Mouse (Mus musculus) naive thymus-derived CD4-positive, alpha-beta T cell, adult 2 months (primary cell): ENCODE measurements around the gene Cmip.
A peak's percentile ranks its signal among the peaks of the same experiment; 100 is the strongest.

Experiments used
- DNase-seq: peaks from one replicate; pipeline ENCODE4 v3.0.0-alpha.2; 2011; ENCODE audit warnings: low read depth

The Cmip gene

DNA sequence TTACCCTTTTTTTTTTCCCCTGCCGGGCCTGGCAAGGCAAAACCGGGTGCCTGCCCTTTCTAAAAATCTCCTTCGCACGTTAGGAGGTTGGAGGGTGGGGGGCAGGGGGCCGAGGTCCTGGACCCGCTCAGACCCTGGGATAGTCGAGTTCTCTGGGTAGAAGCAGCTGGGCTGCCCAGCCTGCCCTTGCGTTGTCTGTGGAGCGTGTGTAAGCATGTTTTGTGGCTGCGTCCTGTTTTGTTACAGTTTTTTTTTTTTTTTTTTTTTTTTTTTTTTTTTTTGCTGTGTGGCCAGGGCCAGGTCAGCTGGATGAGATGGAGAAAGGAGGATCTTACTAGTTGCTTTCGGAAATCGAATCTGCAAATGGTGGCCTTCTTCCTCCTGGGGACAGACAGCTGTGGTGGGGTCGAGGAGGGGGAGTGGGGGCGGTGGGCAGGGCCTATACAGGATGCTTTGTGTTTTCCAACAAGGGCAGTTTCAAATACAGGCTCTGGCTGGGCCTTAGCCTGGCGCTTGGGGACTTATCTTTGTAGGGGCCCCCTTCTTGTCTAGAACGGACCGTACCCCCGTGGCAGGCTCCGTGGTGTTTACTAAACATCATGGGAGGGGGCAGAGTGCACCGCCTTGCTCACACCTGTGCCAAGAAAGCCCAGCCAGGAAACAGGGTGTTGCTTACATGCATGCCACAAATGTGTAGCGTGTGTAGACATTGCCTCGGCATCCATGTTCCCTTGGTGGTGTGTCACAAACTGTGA is 1.1 kb downstream of the Cmip start:
- peak; percentile 65 for DNase-seq

DNA sequence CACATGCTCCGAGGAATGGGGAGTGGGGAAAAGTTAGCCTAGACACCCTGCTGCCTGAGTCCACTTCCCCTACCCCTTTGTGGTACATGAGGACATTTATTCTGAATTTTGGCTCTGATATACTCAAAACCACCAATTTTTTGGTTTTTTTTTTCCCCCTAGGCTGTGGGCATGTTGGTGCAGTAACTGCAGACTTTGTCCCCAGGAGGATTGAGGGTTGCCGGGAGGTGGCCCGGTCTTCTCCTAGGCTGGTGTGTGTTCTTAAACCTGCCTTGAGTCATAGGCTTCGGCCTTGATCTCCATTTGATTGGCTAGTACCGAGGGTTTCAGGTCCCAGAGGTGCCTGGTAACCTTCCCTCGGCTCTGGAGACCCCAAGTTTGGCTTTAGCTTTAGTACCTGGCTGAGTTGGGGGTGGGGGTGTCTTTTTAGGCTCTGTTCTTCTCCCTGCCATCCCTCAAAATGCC is 1.7 kb downstream of the Cmip start:
- no peak for DNase-seq

DNA sequence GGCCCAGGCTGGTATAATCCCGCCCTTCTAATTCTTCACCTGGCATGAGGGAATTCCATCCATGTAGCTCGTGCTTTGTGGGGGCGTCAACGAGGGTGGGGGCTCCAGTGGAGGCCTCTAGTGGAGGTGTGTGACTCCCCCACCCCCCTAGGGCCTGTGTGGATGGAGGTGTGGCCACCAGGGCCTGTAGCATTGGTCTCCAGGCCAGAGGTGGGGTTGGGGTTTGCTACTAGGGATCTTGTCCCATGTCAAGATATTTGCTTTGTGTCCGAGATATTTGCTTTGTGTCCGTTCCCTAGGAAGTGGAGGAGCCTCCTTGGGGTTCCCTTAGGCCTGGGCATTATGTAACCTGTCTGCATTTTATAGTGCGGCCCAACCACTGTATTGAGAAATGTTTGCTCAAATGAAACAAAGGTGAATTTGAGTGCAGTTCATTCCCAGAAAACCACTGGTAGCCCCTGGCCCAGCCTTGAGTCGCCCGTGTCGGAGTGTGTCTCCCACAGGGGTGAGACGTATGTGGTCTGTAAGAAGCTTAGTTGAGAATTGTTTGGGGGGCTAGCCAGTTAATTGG is 2.7 kb downstream of the Cmip start:
- DNase-seq: no peak

DNA sequence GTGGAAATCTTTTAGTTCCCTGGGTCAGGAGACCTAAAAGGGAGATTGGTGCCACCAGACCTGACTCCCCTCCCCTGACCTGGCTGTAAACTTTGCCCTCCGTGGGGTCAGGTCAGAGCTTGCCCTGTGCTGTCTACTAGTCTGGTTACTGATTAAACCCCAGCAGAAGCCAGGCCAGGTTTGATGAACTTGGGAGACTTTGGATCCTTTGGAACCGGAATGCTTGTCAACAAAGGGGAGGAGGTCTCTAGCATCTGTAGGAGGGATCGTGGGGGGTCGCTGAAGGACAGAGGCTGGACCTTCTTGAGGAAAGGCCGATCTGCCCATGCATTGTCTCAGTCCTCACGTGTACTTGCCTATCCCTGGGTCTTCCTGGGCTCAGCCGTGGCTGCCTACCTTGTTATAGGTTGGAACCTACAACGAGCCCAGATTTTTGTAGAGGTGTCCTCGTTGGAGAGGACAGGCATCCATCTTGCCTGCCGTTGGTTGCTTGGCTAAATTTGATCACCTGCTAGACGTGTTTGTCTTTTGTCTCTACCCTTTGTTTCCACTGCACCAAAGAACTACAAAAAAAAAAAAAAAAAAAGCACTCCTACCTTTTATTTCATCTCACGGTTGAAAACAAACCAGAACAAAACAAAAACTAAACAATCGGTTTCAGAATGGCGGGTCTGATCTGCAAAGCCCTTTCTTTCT is 3.5 kb downstream of the Cmip start:
- peak; percentile 56 for DNase-seq

DNA sequence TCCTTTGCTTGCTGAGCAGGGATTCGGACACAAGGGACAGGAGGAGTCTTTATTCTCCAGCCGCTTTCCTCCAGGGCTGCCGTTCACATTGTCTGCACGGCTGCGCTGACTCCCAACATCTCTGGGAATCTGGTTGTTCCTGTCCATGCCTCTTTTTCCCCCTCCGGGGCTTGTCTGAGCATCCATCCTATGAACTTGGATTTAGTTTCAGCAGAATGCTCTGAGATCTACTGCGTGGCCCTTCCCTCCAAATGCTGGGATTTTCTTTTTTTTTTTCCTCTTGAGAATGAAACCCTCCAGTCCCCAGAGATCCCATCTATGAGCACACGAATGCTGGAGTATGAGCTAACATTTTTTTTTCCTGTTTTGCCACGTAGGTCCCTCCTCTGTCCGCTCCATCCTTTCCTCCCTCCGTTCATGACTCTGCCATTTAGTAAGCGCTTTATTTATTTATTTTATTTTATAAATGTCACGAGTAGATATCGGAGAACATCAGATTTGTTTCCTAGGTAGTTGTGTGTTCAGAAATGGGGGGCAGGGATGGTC is 4.1 kb downstream of the Cmip start:
- DNase-seq: no peak

DNA sequence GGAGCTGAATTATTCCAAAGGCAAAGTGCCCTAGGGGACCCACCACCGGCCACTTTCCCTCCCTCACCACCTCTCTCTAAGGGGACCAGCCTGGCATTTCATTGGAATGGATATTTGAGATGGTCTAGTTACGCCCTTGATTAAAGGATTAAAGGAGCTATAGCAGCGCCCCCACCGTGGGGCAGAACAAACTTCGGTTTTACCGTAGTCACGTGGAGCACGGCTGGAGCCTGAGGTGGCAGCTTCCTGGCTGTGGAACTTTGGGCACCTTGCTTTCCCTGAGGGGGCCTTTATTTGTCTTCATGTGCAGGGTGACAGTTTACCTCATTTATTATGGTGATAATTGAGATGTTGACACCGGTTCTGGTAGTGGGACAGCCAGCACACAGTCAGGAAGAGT is 4.8 kb downstream of the Cmip start:
- no peak for DNase-seq

DNA sequence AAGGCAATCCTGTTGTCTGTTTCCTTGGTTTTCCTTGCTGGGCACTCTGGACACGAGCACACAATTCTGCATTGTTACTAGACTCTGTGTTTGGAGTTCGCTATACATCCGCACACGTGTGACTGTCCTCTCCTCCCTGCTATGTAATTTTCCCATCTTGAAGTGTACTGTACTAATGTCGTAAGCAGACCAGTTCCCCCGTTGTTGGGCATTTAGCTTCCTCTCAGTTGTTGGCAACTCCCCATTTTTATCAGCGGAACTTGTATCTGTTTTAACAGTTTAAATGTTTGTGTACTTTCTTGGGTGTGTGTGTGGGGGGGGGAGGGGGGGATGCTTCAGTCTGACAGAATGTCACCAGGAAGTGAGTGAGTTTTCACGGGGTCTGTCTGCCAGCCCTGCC is 5.8 kb downstream of the Cmip start:
- no peak for DNase-seq

DNA sequence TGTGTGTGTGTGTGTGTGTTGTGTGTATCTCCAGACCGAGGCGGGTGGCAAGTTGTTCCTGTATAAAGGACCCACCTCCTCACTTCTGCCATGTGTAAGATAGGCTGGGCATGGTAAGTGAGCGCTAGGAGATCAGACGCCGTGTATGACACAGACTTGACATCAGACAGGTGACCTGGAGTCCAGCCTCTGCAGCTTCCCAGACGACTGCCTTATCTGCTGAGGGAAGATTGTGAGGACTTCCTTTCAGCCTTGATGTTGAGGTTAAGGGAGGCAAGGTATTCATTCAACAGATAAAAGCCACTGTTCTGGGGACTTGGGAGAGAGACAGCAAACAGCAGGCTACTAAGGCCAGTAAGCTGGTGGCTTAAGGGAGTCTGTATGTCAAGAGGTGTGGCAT is 6.6 kb downstream of the Cmip start:
- no peak for DNase-seq

DNA sequence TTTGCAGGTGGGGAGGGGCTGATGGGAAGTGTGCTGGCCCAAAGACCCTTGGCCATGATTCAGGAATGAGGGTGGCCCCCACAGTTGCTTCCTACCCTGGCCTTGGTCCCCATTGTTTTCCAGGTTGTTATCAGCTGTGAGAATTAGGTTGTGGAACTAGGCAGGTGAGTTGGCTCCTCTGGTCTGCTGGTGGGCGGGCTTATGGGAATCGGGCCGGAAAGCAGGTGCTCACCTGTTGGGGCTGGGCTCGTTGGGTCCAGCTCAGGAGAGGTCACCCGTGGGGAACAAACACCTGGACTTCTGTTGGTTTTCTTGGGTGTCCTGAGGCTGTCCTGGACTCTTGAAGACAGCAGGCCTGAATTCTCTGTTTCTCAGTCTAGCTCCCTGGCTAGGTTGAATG is 8.2 kb downstream of the Cmip start:
- no peak for DNase-seq

DNA sequence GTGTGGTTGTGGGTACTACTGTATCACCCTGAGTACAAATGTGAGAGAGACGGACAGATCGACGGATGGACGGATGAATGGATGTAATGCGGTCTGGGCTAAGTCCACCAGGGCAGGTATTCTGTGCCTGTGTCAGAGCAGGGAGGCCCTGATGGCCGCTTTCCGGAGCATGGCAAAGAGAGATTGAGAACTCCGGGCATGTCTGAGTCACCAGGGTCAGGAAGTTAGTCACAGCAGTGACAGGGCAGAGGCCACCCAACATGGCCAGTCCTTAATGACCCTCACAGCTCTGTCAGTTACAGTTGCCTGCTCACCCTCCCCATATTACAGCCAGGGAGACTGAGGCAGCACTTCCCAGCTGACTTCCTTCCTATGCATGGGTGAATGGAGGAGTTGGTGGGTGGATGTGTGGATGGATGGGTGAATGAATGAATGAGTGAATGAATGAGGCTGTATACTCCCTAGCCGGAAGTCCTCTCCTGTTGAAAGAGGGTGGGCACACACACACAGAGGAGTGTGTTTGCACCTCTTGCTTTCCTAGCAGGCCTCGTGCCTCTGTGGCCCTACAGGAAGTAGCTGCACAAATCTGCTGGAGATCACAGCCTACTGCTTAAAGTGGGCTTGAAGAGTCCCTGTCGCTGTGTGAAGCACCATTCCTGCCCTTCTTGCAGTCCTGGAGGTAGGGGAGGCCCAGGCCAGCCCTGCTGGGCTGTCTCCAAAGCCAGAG is 10.7 kb downstream of the Cmip start:
- no peak for DNase-seq

DNA sequence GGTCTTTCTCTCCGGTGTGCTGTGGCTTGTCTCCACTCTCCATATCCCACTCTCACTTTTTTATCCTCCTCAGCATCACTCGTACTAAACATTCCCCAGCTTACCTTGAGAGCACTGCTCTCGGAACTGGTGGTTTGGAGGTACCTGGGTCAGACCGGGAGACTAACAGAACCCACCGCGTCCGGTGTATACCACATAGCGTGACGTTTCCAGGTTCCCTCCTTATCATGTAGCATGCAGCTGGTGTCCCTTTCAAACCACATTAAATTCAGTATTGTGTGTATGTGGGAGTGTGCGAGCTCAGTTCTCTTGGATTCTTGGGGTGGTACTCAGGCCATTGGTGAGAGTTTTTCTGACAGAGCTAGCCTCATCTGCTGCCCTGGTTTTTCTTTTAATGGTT is 21.4 kb downstream of the Cmip start:
- DNase-seq: peak; percentile 54

DNA sequence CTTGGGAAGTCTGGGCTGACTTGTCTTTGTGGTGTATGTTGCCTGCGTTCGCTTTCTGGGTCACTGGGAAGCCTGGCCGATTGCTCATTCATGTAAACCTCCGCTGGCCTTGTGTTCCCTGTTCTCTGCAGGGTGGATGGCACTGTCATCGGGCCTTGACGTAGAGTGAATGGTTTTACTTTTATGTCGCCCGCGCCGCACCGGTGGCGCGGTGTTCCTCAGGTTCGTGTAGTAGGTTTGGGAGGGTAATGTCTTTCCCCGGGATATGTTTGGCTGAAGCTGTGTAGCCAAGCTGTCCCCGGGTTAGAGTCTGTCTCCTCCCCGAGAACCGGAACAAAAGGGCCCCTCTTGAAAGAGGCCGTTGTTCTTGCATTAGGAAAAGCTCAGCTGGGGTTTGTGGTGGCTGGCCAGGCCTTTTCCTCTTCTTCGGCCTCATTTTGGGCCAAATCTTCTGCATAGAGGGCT is 21.8 kb downstream of the Cmip start:
- DNase-seq: no peak

DNA sequence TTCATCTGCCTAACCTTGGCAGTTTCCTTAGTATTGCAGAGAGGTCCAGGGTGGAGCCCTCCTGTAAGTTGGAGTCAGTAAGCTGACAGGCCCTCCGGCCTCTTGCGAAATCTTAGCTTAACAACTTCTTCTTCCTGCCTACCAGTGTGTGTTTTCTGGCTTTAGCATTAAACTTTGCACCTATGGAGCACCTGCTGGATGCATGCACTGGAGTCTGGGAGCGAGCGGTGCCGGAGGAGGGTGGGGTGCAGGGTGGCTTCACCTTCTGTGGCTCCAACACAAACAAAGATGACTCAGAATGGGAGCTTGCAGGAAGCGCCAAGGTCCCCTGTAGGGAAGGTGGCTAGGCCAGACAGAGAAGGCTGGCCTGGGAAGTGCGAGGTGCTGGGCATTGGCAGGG is 23.6 kb downstream of the Cmip start:
- DNase-seq: no peak

DNA sequence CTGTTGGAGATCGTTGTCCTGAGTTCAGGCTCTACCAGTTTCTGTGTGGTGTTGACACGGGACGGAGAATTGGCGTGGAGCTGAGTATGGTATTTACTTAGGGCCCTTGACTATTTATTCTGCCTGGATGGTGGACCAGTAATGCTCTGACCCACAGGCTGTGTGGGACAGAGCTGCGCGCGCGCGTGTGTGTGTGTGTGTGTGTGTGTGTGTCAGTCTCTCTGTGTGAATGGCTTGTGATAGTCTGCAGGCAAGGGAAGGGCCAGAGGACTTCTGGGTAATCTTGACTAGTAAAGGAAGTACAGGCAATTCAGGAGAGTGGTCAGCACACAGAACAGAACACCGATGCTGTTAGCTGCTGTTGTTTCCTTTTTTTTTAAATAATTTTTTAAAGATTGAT is 24.8 kb downstream of the Cmip start:
- DNase-seq: no peak

DNA sequence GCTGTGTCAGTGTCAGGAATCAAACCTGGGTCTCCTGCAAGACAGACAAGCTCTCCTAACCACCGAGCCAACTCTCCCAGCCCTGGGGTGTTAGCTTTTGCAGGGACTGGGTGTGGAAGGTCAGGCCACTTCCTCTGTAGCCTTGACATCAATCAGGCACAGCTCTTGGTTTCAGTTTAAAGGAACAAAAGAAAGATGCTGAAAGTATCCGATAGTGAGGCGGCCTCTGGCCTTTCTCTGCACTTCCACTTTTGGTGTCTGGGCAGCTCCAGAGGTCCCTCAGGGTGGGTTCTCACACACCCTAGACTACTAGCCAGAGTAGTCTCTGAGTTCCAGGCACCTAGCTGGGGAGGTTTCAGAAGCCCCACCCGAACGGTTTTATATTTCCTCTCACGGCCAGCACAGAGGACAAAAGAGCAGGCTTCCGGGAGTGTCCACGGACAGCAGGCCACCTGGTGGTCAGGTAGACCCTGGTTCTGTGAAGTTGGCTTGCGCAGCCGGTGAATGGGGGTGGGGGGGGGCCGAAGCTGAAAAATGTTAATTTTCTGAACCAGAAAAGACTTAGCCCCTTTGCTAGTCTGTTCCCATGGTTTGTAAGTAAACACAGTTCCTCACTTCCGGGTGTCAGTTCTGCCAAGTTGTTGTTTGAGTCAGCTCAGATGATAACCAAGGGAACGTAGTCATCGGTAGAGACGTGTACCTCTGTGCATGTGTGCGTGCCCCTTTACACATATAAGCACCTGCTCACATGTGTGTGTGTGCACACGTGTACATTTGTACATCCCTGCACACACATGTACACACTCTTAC is 25.5 kb downstream of the Cmip start:
- peak; percentile 67 for DNase-seq

DNA sequence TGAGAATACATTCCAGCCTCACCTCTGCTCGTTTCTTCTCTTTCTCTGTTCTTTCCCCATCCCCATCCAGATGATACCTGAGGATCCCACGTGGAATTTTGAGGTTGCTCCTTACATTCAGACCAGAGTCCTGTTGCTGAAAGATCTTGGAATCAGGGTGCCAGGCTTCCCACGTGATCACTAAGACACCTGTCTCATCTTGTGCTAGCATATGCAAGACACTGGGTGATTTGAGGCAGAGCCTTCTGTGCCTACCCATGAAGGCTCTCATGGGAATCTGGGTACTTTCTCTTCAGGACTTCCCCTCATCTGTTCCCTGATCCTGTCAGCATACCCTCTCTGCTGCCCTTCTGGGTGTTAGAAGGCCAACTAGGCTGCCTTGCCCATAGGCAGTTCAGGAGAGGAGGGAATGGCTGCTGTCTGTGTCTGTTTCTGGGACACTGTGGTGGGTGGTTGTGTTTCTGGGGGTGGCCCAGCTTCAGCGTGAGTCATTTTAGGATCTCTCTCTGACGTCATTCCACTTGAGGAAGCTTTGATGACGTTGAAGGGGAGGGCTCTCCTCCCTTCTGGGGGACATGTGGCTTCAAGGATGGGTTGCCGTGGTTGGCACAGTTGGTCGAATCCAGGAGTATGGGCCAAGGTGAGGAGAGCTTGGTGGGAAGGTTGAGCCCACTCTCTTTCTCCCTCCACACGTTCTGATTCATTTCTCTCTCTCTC is 28.1 kb downstream of the Cmip start:
- DNase-seq: no peak

DNA sequence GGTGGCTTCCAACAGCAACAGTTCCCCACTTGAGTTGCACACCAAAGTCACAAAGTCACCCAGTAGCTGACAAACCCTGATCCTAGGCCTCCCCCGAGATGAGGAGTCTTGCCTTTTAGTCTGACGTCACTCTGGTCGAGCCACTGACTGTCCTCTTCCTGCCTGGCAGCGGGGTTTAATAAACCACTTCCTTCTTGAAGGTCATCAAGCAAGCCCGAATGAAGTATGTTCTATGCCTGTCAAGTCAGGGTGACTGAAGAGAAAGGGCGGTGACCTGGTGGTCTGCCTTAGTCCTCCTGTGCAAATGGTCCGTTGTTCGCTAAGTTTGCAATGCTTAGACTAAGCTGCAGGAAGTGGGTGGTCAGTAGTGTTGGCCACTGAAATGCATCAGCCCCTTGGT is 31.1 kb downstream of the Cmip start:
- peak; percentile 48 for DNase-seq

DNA sequence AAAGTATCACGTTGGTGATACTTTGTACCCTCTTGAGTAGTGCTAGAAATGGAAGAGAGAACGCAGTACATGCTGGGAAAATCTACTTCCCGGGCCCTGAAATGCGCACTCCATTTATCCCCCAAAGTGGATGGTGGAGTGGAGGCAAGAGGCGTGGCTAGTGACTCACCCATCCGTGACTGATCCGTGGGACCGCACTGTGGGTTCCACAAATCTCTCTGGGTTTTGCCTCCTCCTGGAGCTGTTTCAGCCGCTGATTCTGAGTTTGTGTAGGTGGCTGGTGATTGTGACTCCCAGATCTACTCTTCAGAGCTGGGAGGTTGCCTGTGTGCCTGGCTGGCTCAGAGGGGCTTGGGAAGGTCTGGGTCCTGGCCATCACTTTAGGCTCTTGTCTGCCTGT is 32.2 kb downstream of the Cmip start:
- DNase-seq: no peak

DNA sequence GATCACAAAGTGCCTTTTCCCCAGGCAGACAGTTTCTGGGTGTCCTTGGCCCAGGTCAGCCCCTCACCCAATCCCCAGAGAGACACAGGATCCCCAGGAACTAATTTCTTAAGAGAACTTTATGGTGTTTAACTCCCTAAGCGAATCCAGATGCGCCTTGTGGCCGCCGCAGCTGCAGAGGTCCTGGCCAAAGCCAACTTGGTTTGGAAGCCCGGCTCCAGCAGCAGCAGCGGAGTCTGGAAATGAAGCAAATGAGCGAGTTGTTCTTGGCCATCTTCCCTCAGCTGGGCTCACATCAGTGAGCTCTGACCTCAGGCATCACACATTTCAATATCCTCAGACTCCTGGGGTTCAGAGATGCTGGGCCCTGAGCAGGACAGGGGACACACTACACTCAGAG is 33.6 kb downstream of the Cmip start:
- no peak for DNase-seq

DNA sequence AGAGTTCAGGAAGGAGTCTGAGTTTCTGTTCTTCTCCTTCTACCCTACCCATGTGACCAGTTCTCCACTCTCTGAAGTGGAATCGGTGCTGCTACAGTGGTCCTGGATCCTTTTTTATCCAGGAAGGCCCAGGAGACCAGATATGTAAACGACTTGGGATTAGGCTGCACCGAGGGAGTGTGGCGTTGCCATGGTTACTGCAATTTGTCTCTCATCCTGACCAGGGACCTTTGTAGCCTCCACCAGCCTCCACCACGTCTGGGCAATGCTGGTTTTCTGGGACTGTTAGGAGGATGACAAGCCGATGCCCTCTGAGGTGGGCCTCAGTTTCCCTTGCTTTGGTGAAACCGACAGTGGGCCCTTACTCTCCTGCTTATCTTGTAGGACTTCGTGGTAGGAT is 35.4 kb downstream of the Cmip start:
- DNase-seq: no peak

DNA sequence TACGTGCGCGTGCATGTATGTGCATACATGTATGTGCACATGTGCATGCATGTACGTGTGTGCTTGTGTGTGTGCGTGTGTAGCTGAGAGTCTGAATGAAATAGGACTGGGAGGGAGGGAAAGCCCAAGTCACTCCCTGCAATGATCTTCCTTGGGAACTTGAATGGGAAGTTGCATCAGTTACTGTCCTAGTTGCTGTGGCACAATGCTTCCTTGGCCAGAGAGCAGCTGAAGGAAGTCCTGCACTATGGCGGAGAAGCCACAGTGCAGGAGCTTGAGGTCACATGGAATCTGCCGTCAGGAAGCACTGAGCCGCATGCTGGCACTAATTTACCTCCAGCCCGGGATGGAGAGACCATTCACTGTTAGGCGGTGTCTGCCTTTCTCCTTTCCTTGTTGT is 37.9 kb downstream of the Cmip start:
- no peak for DNase-seq
